Mouse (Mus musculus): ENCODE results near the gene Sec61g. TPM values are rescaled to one million over a fixed set of nuclear protein-coding genes. Genes with fewer than 3 reads are reported as not detected.

Gene Sec61g
- 4.5 and 7.6 TPM in 2 replicates for polyA plus RNA-seq (2012)

GRCm38 (mm10) chr11:16508052-16508654, at the start of gene Sec61g:
TSS of gene Sec61g (minus strand) at chr11:16508484.
- TF ChIP-seq GATA1 (IDR thresholded peaks at IDR 0.05; ENCODE audit: low read length): no peak

- no peak for TF ChIP-seq GATA1 (IDR thresholded peaks at IDR 0.05; ENCODE audit: low read length)
These were observed 38.3 kb upstream of the Sec61g start for GRCm38 (mm10) chr11:16546421-16547163.

- no peak for TF ChIP-seq GATA1 (IDR thresholded peaks at IDR 0.05; ENCODE audit: low read length)
These were observed 29.1 kb upstream of the Sec61g start for GRCm38 (mm10) chr11:16537379-16537778.

- no peak for TF ChIP-seq GATA1 (IDR thresholded peaks at IDR 0.05; ENCODE audit: low read length)
These were observed 26.6 kb upstream of the Sec61g start for GRCm38 (mm10) chr11:16534582-16535553.

GRCm38 (mm10) chr11:16532877-16533276, 24.6 kb upstream of the Sec61g start:
- TF ChIP-seq GATA1 (IDR thresholded peaks at IDR 0.05; ENCODE audit: low read length): no peak

GRCm38 (mm10) chr11:16528909-16529308, 20.6 kb upstream of the Sec61g start:
- TF ChIP-seq GATA1 (IDR thresholded peaks at IDR 0.05; ENCODE audit: low read length): no peak

GRCm38 (mm10) chr11:16528391-16528790, 20.1 kb upstream of the Sec61g start:
- TF ChIP-seq GATA1 (IDR thresholded peaks at IDR 0.05; ENCODE audit: low read length): no peak

GRCm38 (mm10) chr11:16527743-16528142, 19.5 kb upstream of the Sec61g start:
- no peak for TF ChIP-seq GATA1 (IDR thresholded peaks at IDR 0.05; ENCODE audit: low read length)

- TF ChIP-seq GATA1 (IDR thresholded peaks at IDR 0.05; ENCODE audit: low read length): no peak
These were observed 18.2 kb upstream of the Sec61g start for GRCm38 (mm10) chr11:16526467-16526866.

GRCm38 (mm10) chr11:16525724-16526123, 17.4 kb upstream of the Sec61g start:
- no peak for TF ChIP-seq GATA1 (IDR thresholded peaks at IDR 0.05; ENCODE audit: low read length)

GRCm38 (mm10) chr11:16524917-16525640, 16.8 kb upstream of the Sec61g start:
- no peak for TF ChIP-seq GATA1 (IDR thresholded peaks at IDR 0.05; ENCODE audit: low read length)

- TF ChIP-seq GATA1 (IDR thresholded peaks at IDR 0.05; ENCODE audit: low read length): no peak
These were observed 766 bp downstream of the Sec61g start for GRCm38 (mm10) chr11:16507385-16508051.

- TF ChIP-seq GATA1 (IDR thresholded peaks at IDR 0.05; ENCODE audit: low read length): no peak
These were observed 2.3 kb downstream of the Sec61g start for GRCm38 (mm10) chr11:16505999-16506398.

- no peak for TF ChIP-seq GATA1 (IDR thresholded peaks at IDR 0.05; ENCODE audit: low read length)
These were observed 5.1 kb downstream of the Sec61g start for GRCm38 (mm10) chr11:16503150-16503549.

GRCm38 (mm10) chr11:16502744-16503143, 5.5 kb downstream of the Sec61g start:
- no peak for TF ChIP-seq GATA1 (IDR thresholded peaks at IDR 0.05; ENCODE audit: low read length)

Data from G1E-ER4 (cell line).